Mouse (Mus musculus) gastrocnemius, adult 2 months (tissue): Measurements from ENCODE around the gene Cyb561d2. TPM values are rescaled to one million over a fixed set of nuclear protein-coding genes. Genes with fewer than 3 reads are reported as not detected.

Experiments
- DNase-seq: peaks from one replicate; pipeline ENCODE4 v3.0.0; 2022
- H3K27ac ChIP-seq: fragments of 200-600 bp; 2 replicates; pipeline ENCODE4 v1.8.1; 2022; ENCODE audit warnings: mild to moderate bottlenecking
- H3K4me3 ChIP-seq: fragments of 200-600 bp; 2 replicates; pipeline ENCODE4 v1.8.1; 2022; ENCODE audit warnings: mild to moderate bottlenecking, moderate library complexity
- CTCF ChIP-seq: fragments of 200-600 bp; IDR thresholded peaks from 2 replicates; pipeline ENCODE4 v1.8.1; 2022; ENCODE audit warnings: antibody characterized with exemption, mild to moderate bottlenecking, moderate library complexity
- intact Hi-C: fragments of 180-260 bp; cut with DNase I; formaldehyde crosslinking; loops from one replicate; pipeline ENCODE4 v1.15.1; 2025
- total RNA-seq, 2 experiments: library from RNA; stranded (reverse); gene quantifications; 2 replicates each; pipeline ENCODE4 v1.2.3; 2021

The Cyb561d2 gene
- total RNA-seq, 2 experiments from 2014 or later: 3.1 TPM

DNA sequence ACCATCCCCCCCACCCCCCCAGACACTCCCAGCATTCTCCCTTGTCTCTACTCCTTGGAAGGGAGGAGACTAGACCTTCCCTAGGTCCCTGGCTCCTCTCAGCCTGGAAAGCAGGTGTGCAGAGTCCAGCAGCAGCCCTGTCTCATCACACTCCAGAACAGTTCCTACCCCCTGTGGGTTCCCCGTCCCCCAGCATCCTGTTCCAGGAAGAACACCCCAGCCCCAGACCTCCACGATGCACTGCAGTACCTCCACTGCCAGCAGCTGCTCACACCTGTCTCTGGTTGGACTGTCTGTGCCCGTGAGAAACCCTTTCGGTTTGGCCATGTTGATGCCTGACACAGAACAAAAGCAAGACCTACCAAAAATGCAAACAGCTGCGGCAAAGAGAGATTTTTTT is 20.8 kb downstream of the Cyb561d2 start:
- Histone ChIP-seq H3K27ac (no peak overlapping the region), H3K4me3 (no peak overlapping the region)
- intact Hi-C loops: no loop called here
- no peak for DNase-seq
- TF ChIP-seq CTCF: no peak

DNA sequence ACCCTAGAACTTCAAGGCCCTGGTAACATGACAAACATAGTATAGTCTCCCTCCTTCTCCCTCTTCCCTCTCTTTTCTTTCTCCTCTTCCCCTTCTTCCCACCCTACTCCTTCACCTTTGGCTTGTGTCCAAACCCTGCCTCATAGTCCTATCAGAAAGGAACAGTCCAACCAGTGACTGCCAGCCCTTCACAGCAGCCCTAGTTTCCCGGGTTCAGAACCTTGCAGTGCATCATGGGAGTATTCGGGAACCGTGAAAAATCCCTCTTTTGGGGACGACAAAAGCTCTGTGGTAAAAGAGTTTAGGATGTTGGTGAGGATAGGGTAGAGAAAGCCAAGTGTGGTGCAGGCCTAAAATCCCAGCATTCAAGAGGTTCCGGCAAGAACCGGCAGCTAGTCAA is 21.7 kb downstream of the Cyb561d2 start:
- Histone ChIP-seq H3K4me3 (no peak overlapping the region), H3K27ac (no peak overlapping the region)
- intact Hi-C loops: no loop called here
- no peak for TF ChIP-seq CTCF
- no peak for DNase-seq

DNA sequence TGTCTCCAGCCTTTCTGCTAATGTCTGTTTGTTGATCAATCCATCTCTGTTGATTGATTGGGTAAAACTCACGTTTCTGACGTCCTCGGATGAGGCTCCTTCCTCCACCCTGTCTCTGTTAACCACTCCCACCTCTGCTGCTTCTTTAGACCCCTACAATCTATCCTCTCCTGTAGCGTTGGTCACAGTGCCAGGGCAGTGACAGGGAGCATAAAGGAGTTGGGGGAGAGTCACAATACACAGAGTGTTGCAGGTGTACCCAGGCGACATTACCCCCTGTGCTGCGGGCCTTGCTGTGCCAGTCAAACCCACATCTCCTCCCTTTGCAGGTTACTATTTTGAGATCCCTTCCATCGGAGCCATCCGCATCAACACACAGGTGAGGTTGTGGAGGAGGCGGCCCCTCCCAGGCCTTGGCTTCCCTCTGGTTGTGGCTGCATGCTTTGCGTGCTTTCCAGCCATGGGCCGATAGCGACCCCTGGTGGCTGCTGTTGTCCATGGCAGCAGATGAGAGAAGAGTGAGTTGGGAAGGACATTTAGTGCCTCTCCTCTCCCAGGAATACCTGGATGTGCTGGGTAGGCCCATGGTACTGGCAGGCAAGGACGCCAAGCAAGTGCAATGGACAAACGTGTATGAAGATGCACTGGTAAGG is 27.6 kb downstream of the Cyb561d2 start:
- intact Hi-C loops: loop anchor here (1.0 to 5.0 kb wide), 3 partner anchors 52 to 156 kb away; no protein-coding TSS in a partner anchor
- DNase-seq: peak; percentile 87
- Histone ChIP-seq H3K4me3 (no peak overlapping the region), H3K27ac (no peak overlapping the region)
- TF ChIP-seq CTCF: peak; percentile 100; the same call in 1 of the 2 replicates

DNA sequence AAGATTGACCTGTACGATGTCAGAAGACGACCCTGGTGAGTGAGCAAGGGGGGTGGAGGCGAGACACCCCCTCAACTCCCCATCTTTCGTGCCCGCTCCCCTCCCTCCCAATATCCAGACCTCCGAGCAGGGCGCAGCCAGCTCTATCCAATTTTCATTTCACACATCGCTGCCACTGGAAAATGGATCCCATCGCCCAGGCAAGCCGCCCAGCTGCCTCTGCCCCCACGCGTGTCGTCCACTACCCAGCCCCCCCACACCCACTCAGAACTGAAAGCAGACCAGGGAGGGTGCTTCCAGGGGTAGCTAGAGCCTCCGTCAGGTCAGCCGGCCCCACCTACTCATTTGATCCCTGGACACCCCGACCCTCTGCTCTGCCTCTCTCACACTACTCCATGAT is 29.7 kb downstream of the Cyb561d2 start:
- no peak for TF ChIP-seq CTCF
- intact Hi-C loops: loop anchor here (5.0 kb wide), 1 partner anchor 50 kb away; no protein-coding TSS in a partner anchor
- no peak overlapping the region for H3K27ac ChIP-seq
- H3K4me3 ChIP-seq: no peak overlapping the region
- no peak for DNase-seq

DNA sequence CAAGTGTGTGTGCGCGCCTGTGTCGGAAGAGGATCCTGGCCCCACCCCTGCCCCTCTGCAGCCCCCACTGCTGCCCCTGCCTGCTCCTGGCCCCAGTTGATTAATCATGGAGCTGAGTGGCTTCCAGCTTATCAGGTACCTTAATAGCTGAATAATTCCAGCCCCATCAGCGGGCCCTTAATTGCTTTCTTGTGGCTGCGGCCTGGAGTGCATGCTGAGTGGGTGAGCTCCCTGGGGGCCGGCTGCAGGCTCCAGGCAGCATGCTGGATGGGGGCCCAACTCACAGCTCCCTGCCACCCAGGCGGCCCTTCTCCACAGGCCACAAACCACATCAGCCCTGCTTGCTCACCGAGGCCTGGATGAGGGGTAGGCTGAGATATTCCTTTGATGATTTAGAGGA is 30.6 kb downstream of the Cyb561d2 start:
- intact Hi-C loops: loop anchor here (5.0 kb wide), 1 partner anchor 49 kb away; no protein-coding TSS in a partner anchor
- no peak for TF ChIP-seq CTCF
- no peak overlapping the region for H3K27ac ChIP-seq
- H3K4me3 ChIP-seq: no peak overlapping the region
- DNase-seq: no peak

DNA sequence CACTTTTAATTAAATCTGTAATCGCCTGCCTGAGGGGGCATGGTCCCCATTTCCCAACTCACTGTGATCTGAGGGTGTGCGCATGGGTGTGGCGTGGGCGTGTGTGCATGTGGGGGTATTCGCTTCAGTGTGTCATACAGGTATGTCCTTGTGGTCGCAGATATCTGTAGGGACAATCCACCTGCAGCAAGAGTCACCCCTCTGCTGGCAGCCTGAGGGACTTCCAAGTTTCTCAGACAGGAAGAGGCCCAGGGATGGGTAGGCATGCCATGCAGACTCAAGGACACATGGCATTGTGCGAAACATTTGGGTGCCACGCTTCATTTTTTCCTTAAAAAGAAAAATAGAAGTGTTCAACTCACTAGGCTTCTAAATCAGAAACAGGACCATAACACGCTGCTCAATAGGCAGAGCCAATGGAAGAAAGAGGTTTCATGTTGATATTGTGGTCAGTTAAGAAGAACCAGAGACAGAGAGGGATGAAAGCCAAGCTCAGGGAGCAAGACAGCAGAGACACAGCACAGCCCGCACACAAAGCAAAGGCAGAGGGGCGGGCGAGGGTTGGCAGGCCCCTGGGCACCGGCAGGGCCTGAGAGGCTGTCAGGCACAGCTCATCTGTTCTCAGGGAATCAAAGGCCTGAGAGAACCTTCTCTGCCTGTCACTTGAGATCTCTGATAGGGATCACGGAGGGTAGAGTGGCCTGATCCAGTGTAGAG is 31.5 kb downstream of the Cyb561d2 start:
- intact Hi-C loops: loop anchor here (5.0 kb wide), 1 partner anchor 48 kb away; no protein-coding TSS in a partner anchor
- no peak for TF ChIP-seq CTCF
- DNase-seq: no peak
- Histone ChIP-seq H3K4me3 (no peak overlapping the region), H3K27ac (no peak overlapping the region)

DNA sequence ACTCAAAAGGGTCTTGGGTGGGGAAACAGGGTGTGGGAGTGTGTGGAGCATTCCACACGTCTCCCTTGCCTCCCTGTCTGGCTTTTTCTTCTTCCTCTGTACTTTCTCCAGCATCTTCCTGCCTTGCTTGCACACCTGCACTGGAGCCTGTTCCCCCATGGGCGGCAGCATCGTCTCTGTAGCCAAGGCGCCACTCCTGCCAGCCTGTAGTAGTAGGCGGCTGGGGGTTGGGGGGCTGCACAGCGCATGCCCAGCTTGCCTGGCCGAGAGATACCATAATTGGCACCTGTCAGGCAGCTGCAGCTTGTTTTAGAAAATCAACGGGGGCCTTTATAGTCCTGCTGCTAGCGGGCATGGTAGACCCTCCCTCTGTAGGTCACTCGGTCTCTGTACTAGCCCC is 33.7 kb downstream of the Cyb561d2 start:
- no peak overlapping the region for H3K27ac ChIP-seq
- intact Hi-C loops: no loop called here
- DNase-seq: no peak
- TF ChIP-seq CTCF: no peak
- no peak overlapping the region for H3K4me3 ChIP-seq

DNA sequence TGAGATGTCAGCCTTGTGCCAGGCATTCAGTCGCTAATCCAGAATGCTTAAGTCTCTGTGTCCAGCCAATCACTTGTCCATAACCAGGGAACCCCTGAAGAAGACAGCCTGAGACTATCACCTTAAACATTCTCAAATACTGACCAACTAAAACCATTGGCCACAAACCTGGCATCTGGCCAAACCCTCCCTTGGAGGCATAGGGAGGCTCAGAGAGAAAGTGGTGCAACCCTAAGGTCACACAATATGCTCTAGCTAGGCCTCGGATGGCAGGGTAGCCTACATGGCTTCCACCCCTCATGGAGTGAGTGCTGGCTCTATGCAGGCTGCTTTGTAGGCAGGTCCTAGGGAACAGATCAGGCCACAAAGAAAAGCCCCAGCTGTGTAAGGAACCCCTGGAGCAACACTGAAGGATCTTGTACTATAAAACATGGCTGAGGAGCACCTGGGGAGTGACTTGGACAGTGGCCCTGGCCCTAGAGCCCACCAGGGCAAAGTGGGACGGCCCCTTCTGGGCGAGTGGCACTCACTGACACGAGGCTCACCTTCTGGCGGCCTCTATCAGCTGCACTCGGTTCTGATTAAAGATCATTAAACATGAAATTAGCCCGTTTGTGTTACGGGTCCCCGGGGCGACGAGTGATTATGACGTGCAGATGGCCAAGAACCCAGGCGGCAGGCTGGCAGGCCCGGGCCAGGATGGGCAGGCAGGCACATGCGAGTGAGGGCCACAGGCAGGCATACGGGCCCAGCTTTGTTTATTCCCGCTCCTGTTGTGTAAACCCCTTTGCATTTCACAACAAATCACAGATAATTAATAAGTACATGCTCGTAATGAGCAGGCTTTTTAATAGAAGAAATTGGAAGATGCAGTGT is 37.1 kb downstream of the Cyb561d2 start:
- no peak overlapping the region for H3K4me3 ChIP-seq
- no peak for DNase-seq
- H3K27ac ChIP-seq: no peak overlapping the region
- TF ChIP-seq CTCF: no peak
- intact Hi-C loops: no loop called here

DNA sequence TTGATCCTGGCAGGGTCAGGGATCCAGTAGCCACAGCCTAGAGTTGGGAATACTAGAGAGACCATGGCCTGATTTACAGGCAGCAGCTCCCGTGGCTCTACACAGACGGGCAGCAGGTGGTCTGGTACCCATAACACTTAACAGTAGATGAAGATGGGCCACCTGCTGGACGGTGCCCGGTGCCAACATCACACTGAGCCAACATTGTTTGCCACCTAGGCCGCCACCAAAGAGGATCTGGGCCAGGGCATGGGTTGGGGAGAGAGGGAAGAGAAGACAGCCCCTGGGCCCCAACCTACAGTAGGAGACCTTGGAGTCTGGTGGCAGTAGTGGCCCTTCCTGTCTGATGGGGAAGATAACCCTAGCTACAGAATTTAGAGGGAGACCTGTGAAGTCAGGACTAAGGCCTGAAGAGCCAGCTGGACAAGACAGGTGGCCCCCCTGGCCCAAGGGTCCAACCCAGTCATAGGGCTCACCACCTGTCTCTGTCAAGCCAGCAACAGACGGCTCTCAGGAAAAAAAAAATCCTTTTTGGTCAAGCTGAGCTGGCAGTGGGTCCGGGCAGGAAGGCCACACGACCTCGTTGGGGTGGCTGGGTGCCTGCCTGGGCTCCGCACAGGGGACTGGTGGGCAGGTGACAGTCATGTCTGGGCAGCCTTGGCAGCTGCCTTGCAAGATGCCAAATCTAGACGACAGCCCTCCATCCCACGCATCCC is 39.7 kb downstream of the Cyb561d2 start:
- intact Hi-C loops: no loop called here
- Histone ChIP-seq H3K27ac (no peak overlapping the region), H3K4me3 (no peak overlapping the region)
- TF ChIP-seq CTCF: no peak
- no peak for DNase-seq

DNA sequence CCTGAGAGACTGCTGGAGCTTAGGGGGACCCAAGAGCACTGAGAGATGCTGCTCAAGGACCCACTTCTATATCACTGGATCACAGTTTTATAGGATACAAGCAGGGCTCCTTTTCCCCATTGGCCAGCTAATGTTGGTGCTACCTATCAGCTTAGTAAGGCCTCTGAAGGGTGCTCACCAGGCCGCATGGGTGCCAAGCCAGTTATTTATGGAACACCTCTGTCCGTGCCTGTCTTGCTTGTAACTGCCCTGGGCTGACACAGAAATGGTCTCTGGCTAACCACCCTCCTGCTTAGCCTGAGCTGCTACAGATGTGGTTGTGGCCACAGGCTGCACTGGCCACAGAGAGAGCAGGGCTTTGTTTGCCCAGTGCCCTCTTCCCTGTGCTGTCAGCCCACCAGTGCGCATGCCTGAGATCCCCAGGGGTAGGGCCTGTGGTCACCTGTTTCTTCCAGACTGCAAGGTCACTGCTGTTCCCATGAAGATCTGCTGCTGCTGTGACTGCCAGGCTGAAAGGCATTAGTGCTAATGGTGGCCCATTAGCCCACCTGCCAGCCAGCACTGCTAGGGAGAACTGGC is 41.2 kb downstream of the Cyb561d2 start:
- intact Hi-C loops: no loop called here
- Histone ChIP-seq H3K4me3 (no peak overlapping the region), H3K27ac (peak overlapping the region; percentile 73)
- no peak for TF ChIP-seq CTCF
- DNase-seq: peak; percentile 61

DNA sequence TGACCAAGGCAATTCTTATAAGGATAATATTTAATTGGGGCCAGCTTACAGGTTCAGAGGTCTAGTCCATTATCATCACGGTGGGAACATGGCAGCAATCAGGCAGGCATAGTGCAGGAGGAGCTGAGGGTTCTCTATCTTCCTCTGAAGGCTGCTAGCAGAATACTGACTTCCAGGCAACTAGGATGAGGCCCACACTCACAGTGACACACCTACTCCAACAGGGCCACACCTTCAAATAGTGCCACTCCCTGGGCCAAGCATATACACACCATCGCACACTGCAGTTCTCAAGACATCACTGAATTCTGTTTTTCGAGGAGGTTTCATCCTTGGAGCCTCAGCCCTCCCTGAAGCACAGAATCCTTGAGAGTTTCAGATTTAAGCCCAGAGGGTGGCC is 45.6 kb downstream of the Cyb561d2 start:
- intact Hi-C loops: no loop called here
- Histone ChIP-seq H3K27ac (no peak overlapping the region), H3K4me3 (no peak overlapping the region)
- no peak for TF ChIP-seq CTCF
- DNase-seq: no peak

DNA sequence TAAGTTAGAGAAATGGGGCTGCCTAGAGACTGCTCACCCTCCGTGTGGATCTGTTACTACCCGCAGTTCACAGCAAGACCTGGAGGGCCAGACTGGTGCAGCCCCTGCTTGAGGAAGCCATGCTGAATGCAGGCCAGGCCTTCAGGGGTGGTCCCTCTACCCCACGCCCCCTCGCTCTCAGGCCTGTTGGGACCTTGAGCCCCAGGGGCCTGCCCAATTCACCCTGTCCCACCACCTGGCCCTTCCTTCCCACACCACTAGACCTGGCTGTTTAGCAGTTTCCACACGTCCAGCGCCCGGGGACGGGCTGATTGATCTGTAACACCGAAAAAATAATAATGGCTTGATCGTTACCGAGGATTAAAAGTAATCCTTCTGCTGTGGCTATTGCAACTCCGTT is 47.8 kb downstream of the Cyb561d2 start:
- TF ChIP-seq CTCF: no peak
- Histone ChIP-seq H3K27ac (no peak overlapping the region), H3K4me3 (no peak overlapping the region)
- intact Hi-C loops: no loop called here
- DNase-seq: no peak
